Mouse (Mus musculus): ENCODE results near the gene Olfr1286.

DNA sequence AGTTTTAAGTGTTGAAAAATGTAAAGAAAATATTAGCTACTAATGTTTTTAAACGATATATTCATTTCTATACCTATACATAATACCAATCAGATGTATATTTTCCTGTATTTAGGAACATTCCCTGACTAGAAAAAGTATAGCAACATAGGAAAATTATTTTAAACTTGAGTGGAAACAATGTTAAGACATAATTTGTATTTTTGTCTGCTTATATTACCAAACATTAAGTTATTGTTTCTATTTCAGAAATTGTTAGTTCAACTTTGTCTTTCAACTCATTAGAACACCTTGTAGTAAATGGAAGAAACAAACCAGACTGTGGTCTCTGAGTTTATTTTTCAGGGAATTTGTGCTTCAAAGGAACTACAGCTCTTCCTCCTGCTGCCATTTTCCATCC, 25.9 kb upstream of the Olfr1286 start, which contains the start of gene Olfr1287:
- TF ChIP-seq CTCF (IDR thresholded peaks at IDR 0.05 in 2 of 3, conservative IDR thresholded peaks at IDR 0.05 in 1 of 3; ENCODE audit: control insufficient read depth in 1 of 3, insufficient read depth in 1 of 3, low read depth in 2 of 3, low read length in 3 of 3, poor library complexity in 1 of 3, severe bottlenecking in 1 of 3) (no peak), UBTF (IDR thresholded peaks at IDR 0.05; ENCODE audit: borderline replicate concordance, insufficient read depth, low read depth, low read length) (no peak), EP300 (IDR thresholded peaks at IDR 0.05; ENCODE audit: low read depth in 1 of 2, low read length in 2 of 2) (no peak), SMC3 (IDR thresholded peaks at IDR 0.05; ENCODE audit: low read depth, low read length) (no peak), JUND (IDR thresholded peaks at IDR 0.05; ENCODE audit: low read depth, low read length) (no peak), POLR2A (IDR thresholded peaks at IDR 0.05; ENCODE audit: control insufficient read depth in 1 of 2, insufficient read depth in 1 of 2, low read depth in 1 of 2, low read length in 2 of 2, poor library complexity in 1 of 2) (no peak), GABPA (IDR thresholded peaks at IDR 0.05; ENCODE audit: low read depth, low read length) (no peak), CHD2 (IDR thresholded peaks at IDR 0.05; ENCODE audit: low read length) (no peak), MAFK (IDR thresholded peaks at IDR 0.05; ENCODE audit: borderline replicate concordance, low read depth, low read length) (no peak), USF1 (IDR thresholded peaks at IDR 0.05; ENCODE audit: low read depth, low read length) (no peak), ZC3H11A (IDR thresholded peaks at IDR 0.05; ENCODE audit: low read depth, low read length) (no peak), TCF12 (IDR thresholded peaks at IDR 0.05; ENCODE audit: low read depth, low read length) (no peak), RAD21 (IDR thresholded peaks at IDR 0.05; ENCODE audit: low read depth, low read length) (no peak)

Data from MEL (cell line).